Mouse (Mus musculus) kidney, adult 2 months (tissue): ENCODE measurements around the gene Gja3.

Experiments
- CTCF ChIP-seq: fragments of 200-500 bp; conservative IDR thresholded peaks from 2 replicates; pipeline ENCODE4 v1.5.1; 2011; ENCODE audit warnings: low read depth, mild to moderate bottlenecking, control low read depth, low read length, moderate library complexity, mixed read lengths; ENCODE audit not compliant: insufficient read depth, insufficient read length
- POLR2A ChIP-seq: fragments of 200-500 bp; IDR thresholded peaks from one replicate; pipeline ENCODE4 v1.6.1; 2011; ENCODE audit warnings: low read depth, low read length, control low read depth

DNA sequence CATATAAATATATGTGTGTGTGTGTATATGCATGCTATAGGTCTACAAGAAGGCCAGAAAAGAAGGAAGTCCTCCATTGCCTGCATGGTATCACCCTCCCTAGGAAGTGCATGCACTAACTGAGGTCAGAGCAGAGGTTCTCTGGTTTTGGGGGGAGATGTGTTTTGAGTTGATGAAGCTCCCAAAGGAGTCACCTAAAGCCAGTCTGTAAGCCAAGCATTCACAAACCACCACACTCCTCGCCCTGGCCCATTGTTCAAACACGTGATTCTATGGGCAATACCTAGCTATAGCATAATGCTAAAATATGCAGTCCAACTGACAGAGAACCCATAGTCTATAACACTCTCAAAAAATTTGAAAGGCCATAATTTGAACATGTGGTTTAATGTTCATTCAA, 39.5 kb downstream of the Gja3 start:
- TF ChIP-seq POLR2A (no peak), CTCF (no peak)
